Mouse (Mus musculus) cerebral cortex, adult 2 months (tissue): ENCODE data around the gene Pus7l.

Experiments used
- WGBS: fragments of 180-500 bp; shearing (Covaris S2); methylation state at CpG from one replicate; pipeline ENCODE4 v1.1.7; 2018; 5-methylcytosine and 5-hydroxymethylcytosine counted together

The Pus7l gene

DNA sequence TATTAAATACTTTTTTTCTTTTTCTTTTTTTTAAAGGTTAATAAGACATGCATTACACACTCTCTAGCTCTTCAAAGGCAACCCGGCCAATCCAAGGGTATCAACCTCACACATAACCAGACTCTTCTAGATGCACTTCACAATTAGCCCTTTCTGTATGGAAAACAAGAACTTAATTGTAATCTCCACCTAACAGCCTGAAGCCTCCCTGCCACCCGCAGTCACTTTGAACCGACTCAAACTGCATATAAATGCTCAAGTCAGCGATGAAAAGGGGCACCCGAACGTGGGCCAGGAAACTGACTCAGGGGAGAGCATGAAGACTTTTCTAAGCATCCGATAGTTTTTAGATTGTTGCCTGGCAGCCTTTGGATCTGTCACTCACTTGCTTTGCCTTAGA is 66.1 kb downstream of the Pus7l start:
- 51% methylated on average over 7 of the region's 7 CpGs for WGBS

DNA sequence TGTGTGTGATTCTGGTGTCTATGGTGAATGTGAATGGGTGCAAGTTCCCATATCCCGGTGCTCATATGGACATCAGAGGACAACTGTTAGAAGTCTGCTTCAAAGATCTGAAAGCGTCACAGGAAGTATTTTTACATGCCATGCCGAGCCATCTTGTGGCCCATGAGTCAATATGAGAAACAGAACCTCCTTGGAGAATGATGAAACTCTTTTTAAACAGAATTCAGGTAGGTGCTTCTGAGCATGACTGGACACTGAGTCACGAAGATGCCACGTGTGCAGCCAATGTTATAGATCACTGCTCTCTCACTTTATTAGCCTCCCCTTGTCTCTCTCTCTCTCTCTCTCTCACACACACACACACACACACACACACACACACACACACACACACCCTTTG is 67.4 kb downstream of the Pus7l start:
- 83% methylated on average over 5 of the region's 5 CpGs for WGBS
